Mouse (Mus musculus): ENCODE measurements around the gene Slc9a3r1. TPM values are rescaled to one million over a fixed set of nuclear protein-coding genes. Genes with fewer than 3 reads are reported as not detected.

Slc9a3r1 gene
- polyA plus RNA-seq, 1 experiment from 2014 or later: 56.9 TPM

DNA sequence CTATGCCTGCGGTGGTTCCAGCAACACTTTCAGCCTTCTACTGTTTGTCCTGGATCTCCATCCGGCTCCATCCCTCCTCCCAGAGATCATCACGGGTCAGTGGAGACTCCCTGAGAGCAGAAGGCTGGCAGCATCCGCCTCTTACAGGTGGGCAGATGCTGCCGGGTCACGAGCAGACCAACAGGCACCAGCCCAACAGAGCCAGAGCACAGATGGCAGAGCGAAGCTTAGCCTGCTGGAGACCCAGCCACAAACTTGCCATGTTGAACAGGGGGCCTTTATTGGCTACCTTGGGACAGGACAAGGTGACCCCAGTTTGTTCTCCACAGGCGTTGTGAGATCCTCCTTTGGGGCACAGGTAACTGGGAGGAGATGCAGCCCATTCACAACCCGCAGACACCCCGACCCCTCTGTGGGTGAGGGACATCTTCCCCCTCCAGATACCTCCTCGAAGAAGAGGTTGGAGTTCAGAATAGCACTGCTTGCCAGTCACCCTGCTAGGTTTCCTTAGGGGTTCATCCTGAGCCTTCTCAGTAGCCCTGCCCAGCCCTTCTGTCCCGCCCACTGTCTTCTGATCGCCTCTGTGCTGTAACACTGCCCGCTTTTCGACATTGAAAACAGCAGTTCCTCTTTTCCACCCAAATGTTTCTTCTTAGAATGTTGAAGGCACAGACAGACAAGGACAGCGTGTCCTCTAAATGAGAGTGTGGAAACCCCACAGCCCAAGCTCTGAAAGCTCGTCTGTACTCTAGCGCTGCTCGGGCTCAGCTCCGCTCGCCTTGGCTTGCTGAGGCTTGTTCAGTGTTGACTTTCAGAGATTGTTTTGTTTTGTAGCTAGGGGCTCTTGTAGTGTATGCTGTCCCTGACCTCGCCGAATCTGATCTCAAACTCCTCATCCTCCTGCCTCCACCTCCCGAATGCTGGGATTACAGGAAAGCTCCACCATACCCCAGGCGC is 45.9 kb downstream of the Slc9a3r1 start:
- DNase-seq (ENCODE audit: low spot score) (peak; percentile 52), ATAC-seq (peak; percentile 50; the same call in 1 of the 2 replicates)
- no peaks in the 10 kb centered on the region for H3K4me1 ChIP-seq (ENCODE audit: insufficient read depth, low read depth, low read length)
- no peak overlapping the region for H3K4me3 ChIP-seq (ENCODE audit: low read depth, low read length)
- TF ChIP-seq CTCF (IDR thresholded peaks at IDR 0.05) (no peak), EP300 (IDR thresholded peaks at IDR 0.05) (no peak)
- H3K36me3 ChIP-seq (ENCODE audit: insufficient read depth, low read length): peaks cover 8% of the 10 kb centered on the region
- H3K27ac ChIP-seq (ENCODE audit: low read length): peak overlapping the region; percentile 51; the same call in 1 of the 2 replicates
- H3K4me2 ChIP-seq (replicated peaks; ENCODE audit: low read depth, low read length): no peak overlapping the region
- H3K9ac ChIP-seq (replicated peaks; ENCODE audit: low read depth): no peak overlapping the region
- H3K27me3 ChIP-seq (replicated peaks; ENCODE audit: insufficient read depth, low read length): no peaks in the 10 kb centered on the region
- H3K9me3 ChIP-seq (ENCODE audit: low read length): no peaks in the 10 kb centered on the region
- WGBS: 79% methylated on average over 25 of the region's 25 CpGs

DNA sequence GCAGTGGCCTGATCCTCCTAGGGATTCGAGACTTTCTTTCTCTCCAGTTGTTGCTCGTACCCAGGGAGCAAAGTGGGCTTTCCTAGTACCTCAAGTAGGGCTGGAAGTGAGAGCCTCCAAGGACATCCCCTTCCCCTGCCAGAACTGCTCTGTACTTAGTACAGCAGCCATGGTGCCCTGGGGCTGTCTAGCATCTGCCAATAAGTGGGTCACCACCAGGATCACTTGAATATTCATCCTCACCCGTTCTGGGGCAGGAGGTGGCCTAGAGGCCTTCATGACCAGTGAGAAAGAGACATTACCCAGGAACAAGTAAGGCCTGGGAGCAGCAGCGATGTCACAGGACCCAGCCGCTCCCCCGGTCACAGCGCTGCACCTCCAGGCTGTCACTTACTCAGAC is 46.8 kb downstream of the Slc9a3r1 start:
- WGBS: 84% methylated on average over 7 of the region's 7 CpGs
- H3K27me3 ChIP-seq (replicated peaks; ENCODE audit: insufficient read depth, low read length): no peaks in the 10 kb centered on the region
- H3K27ac ChIP-seq (ENCODE audit: low read length): peak overlapping the region; percentile 51; the same call in 1 of the 2 replicates

DNA sequence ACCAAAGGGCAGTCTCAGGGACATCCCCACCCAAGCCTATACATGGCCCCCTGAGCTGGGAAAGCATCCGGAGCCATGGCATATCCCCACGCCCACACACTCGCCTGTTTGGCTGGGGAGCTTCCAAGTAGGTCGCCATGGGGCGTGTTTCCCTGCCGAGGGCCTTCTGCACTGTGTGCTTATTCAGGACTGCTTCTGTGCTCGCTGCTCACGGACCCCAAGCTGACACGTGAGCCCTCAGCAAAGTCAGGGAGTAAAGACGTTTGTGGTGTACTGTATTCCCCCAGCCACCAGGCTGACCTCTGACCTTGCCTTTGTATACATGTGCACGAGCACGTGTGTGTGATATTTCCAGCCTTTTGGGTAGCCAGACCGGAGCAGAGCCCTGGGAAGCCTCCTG is 49.0 kb downstream of the Slc9a3r1 start:
- DNase-seq (ENCODE audit: low spot score) (no peak), ATAC-seq (no peak)
- Histone ChIP-seq H3K4me2 (replicated peaks; ENCODE audit: low read depth, low read length) (no peak overlapping the region), H3K4me3 (ENCODE audit: low read depth, low read length) (no peak overlapping the region), H3K9ac (replicated peaks; ENCODE audit: low read depth) (no peak overlapping the region), H3K27me3 (replicated peaks; ENCODE audit: insufficient read depth, low read length) (no peaks in the 10 kb centered on the region), H3K36me3 (ENCODE audit: insufficient read depth, low read length) (peaks cover 2% of the 10 kb centered on the region), H3K27ac (ENCODE audit: low read length) (no peak overlapping the region), H3K4me1 (ENCODE audit: insufficient read depth, low read depth, low read length) (no peaks in the 10 kb centered on the region), H3K9me3 (ENCODE audit: low read length) (no peaks in the 10 kb centered on the region)
- no peak for TF ChIP-seq CTCF (IDR thresholded peaks at IDR 0.05)
- no peak for TF ChIP-seq EP300 (IDR thresholded peaks at IDR 0.05)
- 52% methylated on average over 13 of the region's 13 CpGs for WGBS

More for the DNA sequence above, 46.8 kb downstream of the Slc9a3r1 start:
- Histone ChIP-seq H3K4me3 (ENCODE audit: low read depth, low read length) (no peak overlapping the region), H3K36me3 (ENCODE audit: insufficient read depth, low read length) (peaks cover 8% of the 10 kb centered on the region), H3K9me3 (ENCODE audit: low read length) (no peaks in the 10 kb centered on the region), H3K9ac (replicated peaks; ENCODE audit: low read depth) (no peak overlapping the region), H3K4me2 (replicated peaks; ENCODE audit: low read depth, low read length) (no peak overlapping the region), H3K4me1 (ENCODE audit: insufficient read depth, low read depth, low read length) (no peaks in the 10 kb centered on the region)
- ATAC-seq (no peak), DNase-seq (ENCODE audit: low spot score) (no peak)
- TF ChIP-seq CTCF (IDR thresholded peaks at IDR 0.05): no peak
- no peak for TF ChIP-seq EP300 (IDR thresholded peaks at IDR 0.05)

DNA sequence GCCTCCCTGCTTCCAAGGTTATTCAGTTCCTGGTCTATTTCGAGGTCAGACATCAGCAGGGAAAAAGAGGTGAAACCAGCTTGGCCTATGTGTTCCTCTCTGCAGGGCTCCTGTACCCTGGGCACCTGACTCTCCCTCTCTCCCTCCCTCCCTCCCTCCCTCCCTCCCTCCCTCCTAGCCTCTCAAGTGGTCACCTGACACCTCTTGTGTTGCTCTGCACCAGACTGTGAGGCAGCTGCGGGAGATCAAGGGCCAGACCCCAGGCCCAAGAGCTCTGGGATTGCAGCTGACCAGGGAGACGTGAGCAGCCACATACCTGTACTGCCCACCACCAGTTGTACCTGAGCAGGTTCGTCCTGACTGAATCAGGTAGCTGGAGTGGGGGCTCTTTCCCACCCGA is 52.0 kb downstream of the Slc9a3r1 start:
- 31% methylated on average over 5 of the region's 5 CpGs for WGBS

DNA sequence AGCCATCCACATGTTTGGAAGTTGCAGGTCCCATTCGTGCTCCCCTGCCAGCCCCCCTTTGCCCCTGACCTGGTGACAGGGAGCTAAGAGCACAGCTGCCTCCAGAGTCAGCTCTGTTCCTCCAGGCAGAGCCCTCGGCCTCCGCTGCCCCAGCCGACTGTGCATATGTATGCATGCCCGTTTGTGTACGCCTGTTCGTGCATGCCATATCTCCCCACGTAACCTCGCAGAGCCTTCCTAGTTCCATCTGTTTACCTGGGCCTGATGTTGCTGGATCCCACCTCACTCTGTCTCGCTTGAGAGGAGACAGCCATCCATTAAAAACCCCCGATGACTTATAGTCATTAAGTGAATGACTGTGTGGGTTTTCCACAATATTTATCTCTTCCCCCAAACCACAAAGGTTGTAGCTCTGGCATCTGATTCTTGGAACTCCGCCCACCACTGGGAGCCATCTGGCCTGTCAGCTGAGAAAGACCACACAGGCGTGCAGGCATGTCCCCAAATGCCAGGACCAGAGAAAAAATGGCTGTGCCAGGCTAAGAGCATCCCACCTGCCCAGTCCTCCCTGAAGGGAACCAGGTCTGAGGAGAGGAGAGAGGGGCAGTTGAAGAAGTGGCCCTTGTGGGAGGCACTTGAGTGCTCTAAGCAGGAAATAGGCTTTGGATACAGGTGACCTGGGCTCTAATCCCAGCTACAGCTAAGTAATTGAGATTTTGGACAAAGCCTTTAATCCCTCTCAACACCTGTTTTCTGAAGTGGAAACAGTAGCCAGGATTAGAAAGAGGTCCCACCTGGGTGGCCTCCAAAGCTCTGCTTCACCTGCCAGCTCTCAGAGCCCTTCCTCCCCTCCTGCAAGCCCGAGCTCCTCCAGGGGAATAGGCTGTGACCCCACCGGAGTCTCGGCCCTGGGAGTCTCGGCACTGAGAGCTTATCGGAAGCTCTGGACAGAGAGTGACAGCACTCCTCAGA is 54.6 kb downstream of the Slc9a3r1 start:
- DNase-seq (ENCODE audit: low spot score): no peak
- Histone ChIP-seq H3K4me1 (ENCODE audit: insufficient read depth, low read depth, low read length) (peaks cover 29% of the 10 kb centered on the region), H3K4me3 (ENCODE audit: low read depth, low read length) (no peak overlapping the region), H3K27ac (ENCODE audit: low read length) (peak overlapping the region; percentile 48; the same call in 1 of the 2 replicates), H3K36me3 (ENCODE audit: insufficient read depth, low read length) (no peaks in the 10 kb centered on the region), H3K9me3 (ENCODE audit: low read length) (no peaks in the 10 kb centered on the region), H3K4me2 (replicated peaks; ENCODE audit: low read depth, low read length) (no peak overlapping the region), H3K9ac (replicated peaks; ENCODE audit: low read depth) (no peak overlapping the region), H3K27me3 (replicated peaks; ENCODE audit: insufficient read depth, low read length) (no peaks in the 10 kb centered on the region)
- ATAC-seq: no peak
- 57% methylated on average over 18 of the region's 18 CpGs for WGBS
- TF ChIP-seq CTCF (IDR thresholded peaks at IDR 0.05) (no peak), EP300 (IDR thresholded peaks at IDR 0.05) (no peak)

More for the DNA sequence above, 52.0 kb downstream of the Slc9a3r1 start:
- DNase-seq (ENCODE audit: low spot score): peak; percentile 50
- H3K4me3 ChIP-seq (ENCODE audit: low read depth, low read length): no peak overlapping the region
- H3K9me3 ChIP-seq (ENCODE audit: low read length): no peaks in the 10 kb centered on the region
- no peak for TF ChIP-seq CTCF (IDR thresholded peaks at IDR 0.05)
- TF ChIP-seq EP300 (IDR thresholded peaks at IDR 0.05): no peak
- ATAC-seq: peak; percentile 51
- no peaks in the 10 kb centered on the region for H3K36me3 ChIP-seq (ENCODE audit: insufficient read depth, low read length)
- H3K9ac ChIP-seq (replicated peaks; ENCODE audit: low read depth): no peak overlapping the region
- peaks cover 20% of the 10 kb centered on the region; the same call in 1 of the 2 replicates for H3K4me1 ChIP-seq (ENCODE audit: insufficient read depth, low read depth, low read length)
- H3K27me3 ChIP-seq (replicated peaks; ENCODE audit: insufficient read depth, low read length): no peaks in the 10 kb centered on the region
- H3K27ac ChIP-seq (ENCODE audit: low read length): no peak overlapping the region
- no peak overlapping the region for H3K4me2 ChIP-seq (replicated peaks; ENCODE audit: low read depth, low read length)

All from lung, postnatal 0 days (tissue).